Mouse (Mus musculus): ENCODE measurements around the gene Unkl. TPM values are rescaled to one million over a fixed set of nuclear protein-coding genes. Genes with fewer than 3 reads are reported as not detected.

Gene Unkl
- 10 to 100 TPM; 82.5 to 91.6 TPM for total RNA-seq (2023)

DNA sequence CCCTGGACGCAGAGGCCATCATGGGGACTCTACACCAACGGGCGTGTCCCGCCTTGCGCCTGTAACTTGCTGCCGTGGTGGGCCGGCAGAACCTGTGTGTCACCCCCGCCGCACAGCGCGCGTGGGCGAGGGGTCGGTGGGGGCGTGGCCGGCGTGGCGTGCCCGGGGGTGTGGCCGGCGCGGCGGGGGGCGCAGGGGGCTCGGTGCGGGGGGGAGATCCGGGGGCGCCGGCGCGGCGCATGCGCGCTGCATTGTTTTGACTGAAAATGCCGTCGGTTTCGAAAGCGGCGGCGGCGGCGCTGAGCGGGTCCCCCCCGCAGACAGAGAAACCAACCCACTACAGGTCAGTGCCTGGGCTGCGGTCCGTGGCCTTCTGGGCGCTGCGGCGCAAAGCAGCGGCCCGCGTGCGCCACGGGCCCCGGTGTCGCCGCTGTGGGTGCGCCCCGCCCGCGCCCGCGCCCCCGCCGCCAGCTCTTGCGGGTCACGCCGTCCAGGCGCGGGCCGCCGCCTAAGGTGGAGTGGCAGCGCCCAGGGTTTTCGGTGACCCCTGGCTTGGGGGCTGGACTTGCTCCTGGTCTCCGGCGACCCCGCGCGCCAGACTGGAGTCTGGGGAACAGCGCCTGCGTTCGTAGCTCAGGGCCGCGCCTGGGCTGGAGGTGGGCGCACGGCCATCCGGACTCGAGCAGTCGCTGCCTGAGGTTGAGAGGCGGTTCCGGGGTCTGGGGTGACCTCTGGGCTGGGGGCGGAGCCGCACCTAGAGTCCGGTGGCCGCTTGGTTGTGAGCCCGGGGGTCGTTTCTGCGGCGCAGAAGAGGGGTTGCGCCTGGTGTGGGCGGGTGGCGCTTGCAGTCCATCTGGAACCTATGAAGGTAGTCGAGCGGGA lies at the start of gene Unkl:
Gene Unkl, plus strand, starts transcription at position 248 of the 882 bp plus-strand sequence.

GRCm38 (mm10) chr17:25162161-25162560 lies 26.0 kb upstream of the Unkl start, which contains the start of gene Ccdc154:
Gene Ccdc154 (plus strand): TSS chr17:25162461.

DNA sequence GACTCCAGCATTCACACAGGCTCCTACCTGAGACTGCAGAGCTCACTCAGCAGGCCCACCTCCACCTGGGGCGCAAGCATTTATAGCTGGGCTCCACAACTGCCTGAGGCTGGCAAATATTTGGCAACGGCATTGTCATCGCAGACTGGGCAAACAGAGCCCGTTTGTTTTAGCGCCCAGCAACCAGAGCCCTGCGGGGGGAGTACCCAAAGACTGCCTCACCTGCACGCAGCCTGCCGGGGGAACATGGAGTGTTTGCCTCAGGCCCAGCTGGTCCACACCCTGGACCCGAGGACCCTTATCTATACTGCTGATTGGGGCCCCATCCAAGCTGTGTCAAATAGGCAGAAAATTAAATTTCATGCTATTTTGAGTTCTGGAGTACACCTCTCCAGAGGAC lies 12.8 kb upstream of the Unkl start, which contains the start of gene Gm38655:
Gene Gm38655, minus strand, starts transcription at position 61 of the 400 bp plus-strand sequence.

GRCm38 (mm10) chr17:25184129-25184691 lies 4.0 kb upstream of the Unkl start, which contains the start of gene BC003965:
Gene BC003965 (plus strand): TSS chr17:25184554.

GRCm38 (mm10) chr17:25239695-25240636 lies 51.8 kb downstream of the Unkl start, which contains the start of the genes Gnptg and Tsr3:
Gene Gnptg (minus strand): TSS chr17:25240124.
Gene Tsr3 (plus strand): TSS chr17:25240170.

DNA sequence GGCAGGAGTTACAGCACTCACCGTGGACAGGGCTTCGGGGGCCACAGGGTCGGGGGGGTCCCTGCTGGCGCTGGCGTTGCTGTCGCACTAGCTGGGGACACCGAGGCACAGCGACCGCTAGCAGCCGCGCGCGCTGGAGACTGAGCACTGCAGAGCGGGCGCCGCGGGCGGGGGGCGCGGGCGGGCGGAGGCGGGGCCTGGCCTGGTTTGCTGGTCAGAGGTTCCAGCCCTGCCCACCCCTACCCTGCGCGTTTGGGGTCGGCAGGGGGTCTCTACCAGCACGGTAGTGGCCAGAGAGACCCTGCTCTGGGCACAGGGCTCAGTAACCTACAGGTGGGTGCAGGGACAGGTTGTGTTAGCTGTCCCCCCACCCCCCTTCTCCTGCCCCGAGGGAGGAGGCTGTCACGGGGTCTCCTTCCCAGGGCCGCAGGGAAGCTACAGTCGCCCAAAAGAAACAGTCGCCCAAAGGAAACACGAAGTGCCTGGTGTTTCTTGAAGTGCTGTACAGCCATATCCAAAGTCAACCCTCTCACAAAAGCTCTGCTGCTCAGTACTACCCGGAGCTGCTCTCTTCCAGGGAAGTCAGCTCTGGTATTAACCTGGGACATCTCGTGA lies 68.0 kb downstream of the Unkl start, which contains the start of gene Baiap3:
Gene Baiap3, minus strand, starts transcription at position 225 of the 615 bp plus-strand sequence.

GRCm38 (mm10) chr17:25274571-25275346 lies 86.6 kb downstream of the Unkl start, which contains the start of gene Ube2i:
Gene Ube2i (minus strand): TSS chr17:25274622.

Other genes with a start within 250 kb of the Unkl start
- 10 to 100 TPM; 20.0 to 29.0 TPM for gene Jpt2, start 227.7 kb upstream of the Unkl start, total RNA-seq (2023)
- 10 to 100 TPM; 35.4 to 46.2 TPM for gene Cramp1l, start 172.6 kb upstream of the Unkl start, total RNA-seq (2023)
- 10 to 100 TPM; 23.8 to 24.9 TPM for gene Ift140, start 172.3 kb upstream of the Unkl start, total RNA-seq (2023)
- not detected for gene Tmem204, start 104.8 kb upstream of the Unkl start, total RNA-seq (2023)
- gene Telo2, start 72.4 kb upstream of the Unkl start, total RNA-seq (2023), result 10 to 100 TPM; 39.2 to 46.6 TPM
- not detected for gene Ptx4, start 67.6 kb upstream of the Unkl start, total RNA-seq (2023)
- 10 to 100 TPM; 44.0 to 44.4 TPM for gene Clcn7, start 55.0 kb upstream of the Unkl start, total RNA-seq (2023)
- gene Ccdc154, start 25.9 kb upstream of the Unkl start, total RNA-seq (2023), result under 1 TPM in 1 of 2 experiments, not detected in 1; 0.47 TPM
- gene Gm38655, start 12.9 kb upstream of the Unkl start, total RNA-seq (2023), result not detected
- gene BC003965, start 3.8 kb upstream of the Unkl start, total RNA-seq (2023), result 10 to 100 TPM; 16.3 to 19.8 TPM
- gene Gnptg, start 51.7 kb downstream of the Unkl start, total RNA-seq (2023), result 10 to 100 TPM; 45.8 to 46.1 TPM
- gene Tsr3, start 51.8 kb downstream of the Unkl start, total RNA-seq (2023), result 10 to 100 TPM; 27.9 to 28.7 TPM
- gene Baiap3, start 68.0 kb downstream of the Unkl start, total RNA-seq (2023), result 10 to 100 TPM; 29.4 TPM
- gene Ube2i, start 86.2 kb downstream of the Unkl start, total RNA-seq (2023), result 100 to 1,000 TPM; 421 to 426 TPM
- gene Prss34, start 110.0 kb downstream of the Unkl start, total RNA-seq (2023), result under 1 TPM in 1 of 2 experiments, not detected in 1; 0.76 TPM
- not detected for gene Prss28, start 120.2 kb downstream of the Unkl start, total RNA-seq (2023)
- gene Prss29, start 130.3 kb downstream of the Unkl start, total RNA-seq (2023), result not detected
- 1 to 10 TPM in 1 of 2 experiments, not detected in 1; 1.1 TPM for gene Tpsab1, start 157.2 kb downstream of the Unkl start, total RNA-seq (2023)
- gene Tpsb2, start 177.9 kb downstream of the Unkl start, total RNA-seq (2023), result 1 to 10 TPM in 1 of 2 experiments, not detected in 1; 1.0 TPM
- gene Tpsg1, start 180.9 kb downstream of the Unkl start, total RNA-seq (2023), result not detected
- gene Cacna1h, start 245.4 kb downstream of the Unkl start, total RNA-seq (2023), result not detected

Data from T-cell, adult 66 days (primary cell).